Mouse (Mus musculus) testis, adult 2 months (tissue): Measurements from ENCODE around the gene Ang6. TPM values are rescaled to one million over a fixed set of nuclear protein-coding genes. Genes with fewer than 3 reads are reported as not detected.
A peak's percentile ranks its signal among the peaks of the same experiment; 100 is the strongest.
"Not testable (repeated sequence)": the region's sequence is repeated elsewhere in the genome, so short reads cannot be mapped to it uniquely, and the experiment has no call there.

Source experiments
- H3K27ac ChIP-seq: fragments of 200-500 bp; 2 replicates; pipeline ENCODE4 v1.5.1; 2012; ENCODE audit warnings: low read depth, low read length; ENCODE audit not compliant: control insufficient read depth, insufficient read depth
- H3K27me3 ChIP-seq: fragments of 200-500 bp; 2 replicates; pipeline ENCODE4 v1.6.1; 2012; ENCODE audit warnings: mild to moderate bottlenecking, low read length, moderate library complexity; ENCODE audit not compliant: control insufficient read depth, insufficient read depth
- H3K36me3 ChIP-seq: fragments of 200-500 bp; 2 replicates; pipeline ENCODE4 v1.6.1; 2012; ENCODE audit warnings: mild to moderate bottlenecking, low read length; ENCODE audit not compliant: control insufficient read depth, insufficient read depth
- H3K4me1 ChIP-seq: fragments of 200-500 bp; 2 replicates; pipeline ENCODE4 v1.6.1; 2012; ENCODE audit warnings: low read length; ENCODE audit not compliant: control insufficient read depth, insufficient read depth
- H3K4me3 ChIP-seq: fragments of 200-500 bp; 2 replicates; pipeline ENCODE4 v1.5.1; 2012; ENCODE audit warnings: low read depth, mild to moderate bottlenecking, low read length, moderate library complexity, mixed read lengths; ENCODE audit not compliant: control insufficient read depth
- CTCF ChIP-seq: fragments of 200-500 bp; IDR thresholded peaks from 2 replicates; pipeline ENCODE4 v1.5.1; 2012; ENCODE audit warnings: low read depth, mild to moderate bottlenecking, inconsistent platforms, low read length, moderate library complexity; ENCODE audit not compliant: control insufficient read depth, insufficient read depth, insufficient replicate concordance
- POLR2A ChIP-seq: fragments of 200-500 bp; IDR thresholded peaks from 2 replicates; pipeline ENCODE4 v1.6.1; 2012; ENCODE audit warnings: low read depth, mild to moderate bottlenecking, inconsistent platforms, low read length, moderate library complexity; ENCODE audit not compliant: control insufficient read depth
- polyA plus RNA-seq: library from polyadenylated mRNA; depleted of rRNA; stranded (reverse); fragments of >200 nt; gene quantifications from 2 replicates; pipeline ENCODE4 v1.2.3, GENCODE M21; 2012; rRNA removed

Gene Ang6
- polyA plus RNA-seq = not detected in 2 replicates

- Histone ChIP-seq H3K4me3 (no peak within 1 kb of the TSS), H3K36me3 (no peaks in the 10 kb centered on the region), H3K27me3 (no peaks in the 10 kb centered on the region), H3K27ac (no peak within 1 kb of the TSS), H3K4me1 (no peaks in the 10 kb centered on the region)
- TF ChIP-seq CTCF (no peak), POLR2A (no peak)
Measured at GRCm38 (mm10) chr14:44002169-44002568, at the start of gene Ang6. Gene Ang6 (minus strand): TSS chr14:44002269.

- H3K4me3 ChIP-seq, H3K36me3 ChIP-seq: not testable (repeated sequence)
Measured at GRCm38 (mm10) chr14:44046567-44046966, 44.5 kb upstream of the Ang6 start.

GRCm38 (mm10) chr14:44031828-44032227 lies 29.8 kb upstream of the Ang6 start:
- not testable (repeated sequence) for H3K27ac ChIP-seq, H3K36me3 ChIP-seq, H3K27me3 ChIP-seq, H3K4me1 ChIP-seq, H3K4me3 ChIP-seq

More at GRCm38 (mm10) chr14:44046567-44046966, 44.5 kb upstream of the Ang6 start:
- not testable (repeated sequence) for H3K4me1 ChIP-seq, H3K27ac ChIP-seq, H3K27me3 ChIP-seq

GRCm38 (mm10) chr14:44009686-44010085 lies 7.6 kb upstream of the Ang6 start:
- not testable (repeated sequence) for H3K27ac ChIP-seq, H3K27me3 ChIP-seq, H3K36me3 ChIP-seq, H3K4me3 ChIP-seq, H3K4me1 ChIP-seq

- not testable (repeated sequence) for H3K27ac ChIP-seq, H3K4me1 ChIP-seq, H3K27me3 ChIP-seq, H3K36me3 ChIP-seq, H3K4me3 ChIP-seq
Measured at GRCm38 (mm10) chr14:44008021-44008420, 6.0 kb upstream of the Ang6 start.

- no peaks in the 10 kb centered on the region for H3K4me1 ChIP-seq
- no peak for TF ChIP-seq CTCF
- no peak for TF ChIP-seq POLR2A
- H3K36me3 ChIP-seq = no peaks in the 10 kb centered on the region
- no peak overlapping the region for H3K4me3 ChIP-seq
- no peak overlapping the region for H3K27ac ChIP-seq
- no peaks in the 10 kb centered on the region for H3K27me3 ChIP-seq
Measured at GRCm38 (mm10) chr14:44001600-44001999, 469 bp downstream of the Ang6 start.

GRCm38 (mm10) chr14:43998455-43999000 lies 3.5 kb downstream of the Ang6 start:
- not testable (repeated sequence) for H3K27me3 ChIP-seq, H3K36me3 ChIP-seq, H3K4me3 ChIP-seq, H3K27ac ChIP-seq, H3K4me1 ChIP-seq

GRCm38 (mm10) chr14:43987404-43987803 lies 14.7 kb downstream of the Ang6 start:
- not testable (repeated sequence) for H3K27me3 ChIP-seq, H3K4me1 ChIP-seq, H3K4me3 ChIP-seq, H3K36me3 ChIP-seq, H3K27ac ChIP-seq
- TF ChIP-seq CTCF = peak; percentile 72; the same call in 1 of the 2 replicates

- Histone ChIP-seq H3K4me3 (no peak overlapping the region), H3K27me3 (no peaks in the 10 kb centered on the region), H3K27ac (no peak overlapping the region), H3K4me1 (peaks cover 6% of the 10 kb centered on the region), H3K36me3 (no peaks in the 10 kb centered on the region)
- no peak for TF ChIP-seq CTCF
- no peak for TF ChIP-seq POLR2A
Measured at GRCm38 (mm10) chr14:43986147-43986546, 15.9 kb downstream of the Ang6 start.
